Mouse (Mus musculus): ENCODE measurements around the gene Fcgr4. TPM values are rescaled to one million over a fixed set of nuclear protein-coding genes. Genes with fewer than 3 reads are reported as not detected.

Gene Fcgr4
- total and polyA plus RNA-seq, 2 experiments from 2014 or later: 0.25 TPM; not detected in 1

- peak overlapping the region; percentile 94 for H3K27ac ChIP-seq (ENCODE audit: low read depth, low read length)
- no peak for TF ChIP-seq CTCF (IDR thresholded peaks at IDR 0.05)
- peak; percentile 86 for DNase-seq (ENCODE audit: low spot score)
- peak overlapping the region; percentile 91 for H3K4me3 ChIP-seq (ENCODE audit: low read depth, low read length)
- no peaks in the 10 kb centered on the region; the same call in 1 of the 2 replicates for H3K4me1 ChIP-seq (ENCODE audit: insufficient read depth, low read length)
- WGBS: under 1% methylated on average over 47 of the region's 47 CpGs
- no peaks in the 10 kb centered on the region for H3K27me3 ChIP-seq (ENCODE audit: insufficient read depth, low read length)
- H3K36me3 ChIP-seq (ENCODE audit: insufficient read depth, low read length): no peaks in the 10 kb centered on the region
- H3K9me3 ChIP-seq (ENCODE audit: low read length): no peaks in the 10 kb centered on the region
- peak; percentile 87 for ATAC-seq (ENCODE audit: low FRiP score)
- peak overlapping the region; percentile 90 for H3K9ac ChIP-seq (replicated peaks; ENCODE audit: low read length, poor library complexity, severe bottlenecking)
- H3K4me2 ChIP-seq (ENCODE audit: low read depth, low read length, poor library complexity, severe bottlenecking): peak overlapping the region; percentile 38
Observed at GRCm38 (mm10) chr1:171037861-171038721, 19.4 kb downstream of the Fcgr4 start.

GRCm38 (mm10) chr1:171039135-171039534 is 20.4 kb downstream of the Fcgr4 start:
- DNase-seq (ENCODE audit: low spot score) (no peak), ATAC-seq (ENCODE audit: low FRiP score) (no peak)
- Histone ChIP-seq H3K36me3 (ENCODE audit: insufficient read depth, low read length) (no peaks in the 10 kb centered on the region), H3K27me3 (ENCODE audit: insufficient read depth, low read length) (no peaks in the 10 kb centered on the region), H3K9ac (replicated peaks; ENCODE audit: low read length, poor library complexity, severe bottlenecking) (no peak overlapping the region), H3K4me1 (ENCODE audit: insufficient read depth, low read length) (no peaks in the 10 kb centered on the region; the same call in 1 of the 2 replicates), H3K27ac (ENCODE audit: low read depth, low read length) (no peak overlapping the region), H3K4me2 (ENCODE audit: low read depth, low read length, poor library complexity, severe bottlenecking) (no peak overlapping the region), H3K4me3 (ENCODE audit: low read depth, low read length) (peak overlapping the region; percentile 91; the same call in 1 of the 2 replicates), H3K9me3 (ENCODE audit: low read length) (no peaks in the 10 kb centered on the region)
- TF ChIP-seq CTCF (IDR thresholded peaks at IDR 0.05): no peak
- 77% methylated on average over 6 of the region's 6 CpGs for WGBS

DNA sequence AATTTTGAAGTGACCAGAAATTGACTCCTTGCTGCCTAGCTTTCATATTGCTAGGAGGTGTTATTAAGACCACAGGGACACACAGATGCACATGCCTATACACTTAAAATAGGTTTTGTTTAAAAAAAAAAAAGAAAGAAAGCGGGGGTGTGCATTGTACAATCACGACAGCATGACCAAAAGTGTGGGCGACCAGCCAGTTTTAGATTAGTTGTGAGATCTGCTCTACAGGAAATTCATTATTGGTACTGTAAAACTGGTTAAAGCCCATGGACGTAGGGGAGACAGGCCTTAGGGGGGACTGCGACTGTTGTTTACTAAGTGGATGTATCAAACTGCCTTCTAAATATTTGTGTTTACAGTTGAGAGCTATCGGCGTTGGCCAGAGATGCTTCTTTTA is 21.2 kb downstream of the Fcgr4 start:
- DNase-seq (ENCODE audit: low spot score) (no peak), ATAC-seq (ENCODE audit: low FRiP score) (no peak)
- no peaks in the 10 kb centered on the region for H3K9me3 ChIP-seq (ENCODE audit: low read length)
- H3K4me1 ChIP-seq (ENCODE audit: insufficient read depth, low read length): no peaks in the 10 kb centered on the region; the same call in 1 of the 2 replicates
- H3K36me3 ChIP-seq (ENCODE audit: insufficient read depth, low read length): no peaks in the 10 kb centered on the region
- H3K27ac ChIP-seq (ENCODE audit: low read depth, low read length): no peak overlapping the region
- H3K4me2 ChIP-seq (ENCODE audit: low read depth, low read length, poor library complexity, severe bottlenecking): no peak overlapping the region
- 90% methylated on average over 7 of the region's 7 CpGs for WGBS
- H3K27me3 ChIP-seq (ENCODE audit: insufficient read depth, low read length): no peaks in the 10 kb centered on the region
- no peak for TF ChIP-seq CTCF (IDR thresholded peaks at IDR 0.05)
- no peak overlapping the region for H3K9ac ChIP-seq (replicated peaks; ENCODE audit: low read length, poor library complexity, severe bottlenecking)
- H3K4me3 ChIP-seq (ENCODE audit: low read depth, low read length): no peak overlapping the region

DNA sequence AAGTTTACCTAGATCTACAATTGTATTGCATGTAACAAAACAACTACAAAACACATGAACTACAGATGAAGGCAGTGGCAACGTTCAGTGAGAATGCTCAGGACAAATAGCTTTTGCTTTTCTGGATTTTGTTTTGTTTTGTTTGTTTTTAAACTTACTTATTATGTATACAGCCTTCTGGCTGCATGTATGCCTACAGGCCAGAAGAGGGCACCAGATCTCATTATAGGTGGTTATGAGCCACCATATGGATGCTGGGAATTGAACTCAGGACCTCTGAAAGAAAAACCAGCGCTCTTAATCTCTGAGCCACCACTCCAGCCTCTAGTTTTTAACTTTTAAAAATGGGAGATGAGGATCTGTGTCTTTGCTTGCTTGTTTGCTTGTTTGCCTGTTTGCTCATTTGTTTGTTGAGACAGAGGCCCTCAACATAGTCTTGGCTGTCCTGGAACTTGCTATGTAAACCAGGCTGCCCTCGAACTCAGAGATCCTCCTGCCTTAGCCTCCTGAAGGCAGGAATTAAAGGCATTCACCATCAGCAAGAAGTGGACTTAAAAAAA is 25.0 kb downstream of the Fcgr4 start:
- Histone ChIP-seq H3K27ac (ENCODE audit: low read depth, low read length) (peak overlapping the region; percentile 86), H3K9ac (replicated peaks; ENCODE audit: low read length, poor library complexity, severe bottlenecking) (peak overlapping the region; percentile 57; the same call in 1 of the 2 replicates), H3K9me3 (ENCODE audit: low read length) (no peaks in the 10 kb centered on the region), H3K27me3 (ENCODE audit: insufficient read depth, low read length) (no peaks in the 10 kb centered on the region), H3K36me3 (ENCODE audit: insufficient read depth, low read length) (no peaks in the 10 kb centered on the region), H3K4me3 (ENCODE audit: low read depth, low read length) (peak overlapping the region; percentile 57), H3K4me1 (ENCODE audit: insufficient read depth, low read length) (no peaks in the 10 kb centered on the region), H3K4me2 (ENCODE audit: low read depth, low read length, poor library complexity, severe bottlenecking) (peak overlapping the region; percentile 40)
- WGBS: 77% methylated on average over 3 of the region's 3 CpGs
- ATAC-seq (ENCODE audit: low FRiP score) (no peak), DNase-seq (ENCODE audit: low spot score) (no peak)
- peak; percentile 58 for TF ChIP-seq CTCF (IDR thresholded peaks at IDR 0.05)

- Histone ChIP-seq H3K27me3 (ENCODE audit: insufficient read depth, low read length) (no peaks in the 10 kb centered on the region), H3K36me3 (ENCODE audit: insufficient read depth, low read length) (no peaks in the 10 kb centered on the region), H3K4me1 (ENCODE audit: insufficient read depth, low read length) (no peaks in the 10 kb centered on the region), H3K27ac (ENCODE audit: low read depth, low read length) (peak overlapping the region; percentile 86), H3K9me3 (ENCODE audit: low read length) (no peaks in the 10 kb centered on the region), H3K4me2 (ENCODE audit: low read depth, low read length, poor library complexity, severe bottlenecking) (peak overlapping the region; percentile 48), H3K9ac (replicated peaks; ENCODE audit: low read length, poor library complexity, severe bottlenecking) (peak overlapping the region; percentile 57), H3K4me3 (ENCODE audit: low read depth, low read length) (peak overlapping the region; percentile 57)
- DNase-seq (ENCODE audit: low spot score) (peak; percentile 94), ATAC-seq (ENCODE audit: low FRiP score) (peak; percentile 92)
- TF ChIP-seq CTCF (IDR thresholded peaks at IDR 0.05): peak; percentile 1; the same call in 1 of the 2 replicates
- WGBS: under 1% methylated on average over 33 of the region's 33 CpGs
Observed at GRCm38 (mm10) chr1:171044365-171045078, 25.8 kb downstream of the Fcgr4 start.

Data from midbrain, postnatal 0 days (tissue).